In genomic region chr11:96976911-96977591, GRCm38 (mm10) we compare ENCODE assay signal across 8 mouse cellular contexts. TPM values are rescaled to one million over a fixed set of nuclear protein-coding genes. Genes with fewer than 3 reads are reported as not detected.
DNase-seq lines count a peak whose midpoint lies in the region; ATAC-seq lines count a peak whose summit lies in the region.

No protein-coding gene starts in this region.

- no peaks in the 10 kb centered on the region for H3K9me3 ChIP-seq in forebrain, embryonic 13.5 days (replicated peaks)

- no peaks in the 10 kb centered on the region for H3K36me3 ChIP-seq in forebrain, embryonic 13.5 days (ENCODE audit: poor library complexity, severe bottlenecking)

- peak overlapping the region; percentile 94 for H3K4me3 ChIP-seq in forebrain, embryonic 13.5 days

- peak overlapping the region; percentile 96 for H3K9ac ChIP-seq in forebrain, embryonic 13.5 days

- peaks cover 34% of the 10 kb centered on the region for H3K4me1 ChIP-seq in forebrain, embryonic 13.5 days

- DNase-seq in NIH3T3 (ENCODE audit: low read depth): peak; percentile 92
- peak; percentile 73 for DNase-seq in c-Kit-positive CD71-negative TER-119-negative erythroid progenitor cells, embryonic 14.5 days (ENCODE audit: low read depth)
- DNase-seq in heart, postnatal 10 days: peak; percentile 91 to 93
- peak; percentile 86 to 90 for DNase-seq in layer of hippocampus, postnatal 10 days (ENCODE audit: low spot score in 2 of 2)
- DNase-seq in lung, postnatal 36 days: peak; percentile 84
- DNase-seq in right cerebral cortex, postnatal 25 days: peak; percentile 91
- DNase-seq in urinary bladder, postnatal 4 days (ENCODE audit: low spot score in 2 of 2): peak; percentile 88 to 89

- H3K27ac ChIP-seq in forebrain, embryonic 13.5 days: peak overlapping the region; percentile 88

- no peaks in the 10 kb centered on the region for H3K27me3 ChIP-seq in forebrain, embryonic 13.5 days

- under 1% methylated on average over 42 of the region's 50 CpGs for WGBS in forebrain, embryonic 13.5 days

- peak overlapping the region; percentile 83 for H3K4me2 ChIP-seq in forebrain, embryonic 13.5 days

- intact Hi-C loops in heart, postnatal 10 days (cut with DNase I): no loop called here

- peak; percentile 65 for ATAC-seq in forebrain, embryonic 13.5 days

RNA-seq across cellular contexts. Expression of gene Sp2, which starts 5.7 kb away (rescaled TPM):
- 18.3 and 18.8 TPM in 2 replicates for polyA plus RNA-seq in forebrain, embryonic 13.5 days (2015; fragmentation: Nextera tagmentation; extraction: Ambion mirVana)
- 10 to 100 TPM; 15.0 to 16.1 TPM for total RNA-seq in heart, postnatal 10 days (2021)
- total RNA-seq in layer of hippocampus, postnatal 10 days (2021): 10 to 100 TPM; 11.5 to 12.0 TPM

RNA-seq across cellular contexts. Expression of gene Pnpo, which starts 33.3 kb away (rescaled TPM):
- polyA plus RNA-seq in forebrain, embryonic 13.5 days (2015; fragmentation: Nextera tagmentation; extraction: Ambion mirVana): 13.9 and 20.0 TPM in 2 replicates
- 10 to 100 TPM; 11.8 to 12.8 TPM for total RNA-seq in heart, postnatal 10 days (2021)
- 10 to 100 TPM; 28.0 to 28.8 TPM for total RNA-seq in layer of hippocampus, postnatal 10 days (2021)

RNA-seq across cellular contexts. Expression of gene Sp6, which starts 36.1 kb away (rescaled TPM):
- 0.15 and 0.21 TPM in 2 replicates for polyA plus RNA-seq in forebrain, embryonic 13.5 days (2015; fragmentation: Nextera tagmentation; extraction: Ambion mirVana)
- total RNA-seq in heart, postnatal 10 days (2021): under 1 TPM; 0.12 to 0.15 TPM
- 1 to 10 TPM; 1.4 TPM for total RNA-seq in layer of hippocampus, postnatal 10 days (2021)

RNA-seq across cellular contexts. Expression of gene Prr15l, which starts 49.1 kb away (rescaled TPM):
- polyA plus RNA-seq in forebrain, embryonic 13.5 days (2015; fragmentation: Nextera tagmentation; extraction: Ambion mirVana): 0.08 and 0.25 TPM in 2 replicates
- total RNA-seq in heart, postnatal 10 days (2021): under 1 TPM; 0.47 to 0.74 TPM
- total RNA-seq in layer of hippocampus, postnatal 10 days (2021): not detected

RNA-seq across cellular contexts. Expression of gene Scrn2, which starts 52.7 kb away (rescaled TPM):
- polyA plus RNA-seq in forebrain, embryonic 13.5 days (2015; fragmentation: Nextera tagmentation; extraction: Ambion mirVana): 22.8 and 23.0 TPM in 2 replicates
- 10 to 100 TPM; 11.3 to 16.1 TPM for total RNA-seq in heart, postnatal 10 days (2021)
- total RNA-seq in layer of hippocampus, postnatal 10 days (2021): 1 to 10 TPM; 5.2 to 6.3 TPM

Comparison
In these comparisons a context has a peak if more than half of its experiments do, and no peak if none do; other contexts are left out.
1. Peak in every context shown above with its lines: DNase-seq, ATAC-seq, H3K4me3 ChIP-seq and H3K27ac ChIP-seq.